Mouse (Mus musculus): ENCODE results near the gene Rps15a. TPM values are rescaled to one million over a fixed set of nuclear protein-coding genes. Genes with fewer than 3 reads are reported as not detected.

The Rps15a gene
- total and polyA plus RNA-seq, 3 experiments, result 774 to 3,118 (median 2,996) TPM

DNA sequence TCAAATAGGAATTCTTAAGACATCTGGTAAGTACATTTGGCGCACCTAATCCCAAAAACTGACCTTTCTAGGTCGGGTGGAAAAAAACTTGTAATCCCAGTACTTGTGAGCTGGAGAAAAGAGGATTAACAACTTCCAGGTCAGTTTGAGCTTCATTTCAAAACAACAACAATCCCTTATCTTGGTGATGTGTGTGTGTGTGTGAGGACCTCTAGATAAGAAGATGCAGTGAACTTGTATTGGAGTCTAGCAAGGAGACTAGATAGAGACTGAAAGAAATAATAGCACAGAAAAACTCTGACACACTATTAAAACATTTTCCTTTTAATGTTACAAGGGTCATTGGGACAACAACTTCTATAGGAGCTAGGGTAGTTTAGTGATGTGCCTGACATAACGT lies 27.6 kb upstream of the Rps15a start:
- no peak for TF ChIP-seq E2F4 (IDR thresholded peaks at IDR 0.05; ENCODE audit: insufficient replicate concordance, low read depth, low read length)
- TF ChIP-seq ZMIZ1 (IDR thresholded peaks at IDR 0.05; ENCODE audit: low read depth, low read length), result no peak
- TF ChIP-seq MAFK (IDR thresholded peaks at IDR 0.05; ENCODE audit: insufficient replicate concordance, low read length), result no peak
- TF ChIP-seq MAZ (IDR thresholded peaks at IDR 0.05; ENCODE audit: low read depth, low read length), result no peak
- no peak for TF ChIP-seq NELFE (IDR thresholded peaks at IDR 0.05; ENCODE audit: low read depth, low read length)
- TF ChIP-seq MXI1 (IDR thresholded peaks at IDR 0.05; ENCODE audit: low read depth, low read length), result no peak
- no peak for TF ChIP-seq MAX (IDR thresholded peaks at IDR 0.05; ENCODE audit: low read length)
- TF ChIP-seq USF2 (conservative IDR thresholded peaks at IDR 0.05; ENCODE audit: low read depth, low read length), result no peak
- no peak for TF ChIP-seq KAT2A (IDR thresholded peaks at IDR 0.05; ENCODE audit: insufficient replicate concordance, low read length)
- TF ChIP-seq CHD2 (IDR thresholded peaks at IDR 0.05; ENCODE audit: low read length), result no peak
- TF ChIP-seq EP300 (IDR thresholded peaks at IDR 0.05; ENCODE audit: low read length), result no peak
- no peak for TF ChIP-seq RCOR1 (conservative IDR thresholded peaks at IDR 0.05; ENCODE audit: low read depth, low read length)
- no peak for DNase-seq (ENCODE audit: extremely low read depth)
- H3K4me3 ChIP-seq (replicated peaks in 1 of 3; ENCODE audit: low read depth in 2 of 3, low read length in 2 of 3, poor library complexity in 1 of 3), result no peak overlapping the region

DNA sequence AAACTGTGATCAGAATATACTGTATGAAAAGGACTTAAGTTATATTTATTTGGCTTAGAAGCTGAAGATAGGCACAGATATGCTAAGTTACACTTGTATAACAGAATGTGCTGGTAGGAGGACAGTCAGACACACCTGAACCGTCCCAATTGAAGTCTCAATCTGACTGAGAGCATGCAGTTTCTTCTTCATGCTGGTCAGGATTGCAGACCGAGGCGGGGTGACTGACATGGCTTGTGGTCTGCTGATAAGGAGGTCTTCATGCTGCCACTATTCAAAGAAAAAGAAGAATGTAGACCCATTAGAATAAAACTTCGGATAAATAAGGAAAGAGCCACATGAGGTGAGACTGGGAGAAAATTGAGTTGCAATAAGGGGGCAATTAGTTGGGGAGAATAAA lies 27.1 kb upstream of the Rps15a start:
- H3K4me1 ChIP-seq (ENCODE audit: control insufficient read depth in 1 of 2, insufficient read depth in 2 of 2), result peaks cover 0 to 11% of the 10 kb centered on the region in 2 experiments; a peak in 2 of 4 replicates
- TF ChIP-seq USF1 (IDR thresholded peaks at IDR 0.05; ENCODE audit: low read depth, low read length) (no peak), RAD21 (IDR thresholded peaks at IDR 0.05; ENCODE audit: low read depth, low read length) (no peak), MAZ (IDR thresholded peaks at IDR 0.05; ENCODE audit: low read depth, low read length) (no peak), TCF12 (IDR thresholded peaks at IDR 0.05; ENCODE audit: low read depth, low read length) (no peak), CTCF (conservative IDR thresholded peaks at IDR 0.05 in 1 of 2, IDR thresholded peaks at IDR 0.05 in 1 of 2; ENCODE audit: low read depth in 2 of 2, low read length in 2 of 2) (no peak), IRF4 (IDR thresholded peaks at IDR 0.05; ENCODE audit: low read depth, low read length) (no peak), E2F4 (IDR thresholded peaks at IDR 0.05; ENCODE audit: insufficient replicate concordance, low read depth, low read length) (no peak), NELFE (IDR thresholded peaks at IDR 0.05; ENCODE audit: low read depth, low read length) (no peak), MAX (IDR thresholded peaks at IDR 0.05; ENCODE audit: low read length) (no peak), MEF2A (IDR thresholded peaks at IDR 0.05; ENCODE audit: borderline replicate concordance, low read depth, low read length) (no peak), ELF1 (IDR thresholded peaks at IDR 0.05; ENCODE audit: low read depth, low read length) (no peak), ETS1 (conservative IDR thresholded peaks at IDR 0.05; ENCODE audit: low read depth, low read length) (no peak), JUND (conservative IDR thresholded peaks at IDR 0.05; ENCODE audit: low read depth, low read length) (no peak), MAFK (IDR thresholded peaks at IDR 0.05; ENCODE audit: insufficient replicate concordance, low read length) (no peak), MXI1 (IDR thresholded peaks at IDR 0.05; ENCODE audit: low read depth, low read length) (no peak), CHD1 (IDR thresholded peaks at IDR 0.05; ENCODE audit: low read depth, low read length) (no peak), ZMIZ1 (IDR thresholded peaks at IDR 0.05; ENCODE audit: low read depth, low read length) (no peak), MYC (IDR thresholded peaks at IDR 0.05; ENCODE audit: low read depth, low read length) (no peak), EP300 (IDR thresholded peaks at IDR 0.05; ENCODE audit: low read length) (no peak)
- H3K9me3 ChIP-seq (replicated peaks; ENCODE audit: low read length), result no peaks in the 10 kb centered on the region
- no peak overlapping the region for H3K27ac ChIP-seq (ENCODE audit: insufficient read depth, low read depth)
- H3K4me2 ChIP-seq (ENCODE audit: insufficient read depth, low read depth, poor library complexity, severe bottlenecking), result no peak overlapping the region
- no peak overlapping the region for H3K9ac ChIP-seq (ENCODE audit: insufficient read depth, low read depth)
- H3K4me3 ChIP-seq (replicated peaks in 1 of 3; ENCODE audit: low read depth in 2 of 3, low read length in 2 of 3, poor library complexity in 1 of 3), result no peak overlapping the region
- H3K27me3 ChIP-seq (replicated peaks), result no peaks in the 10 kb centered on the region
- H3K79me2 ChIP-seq (replicated peaks; ENCODE audit: control insufficient read depth, extremely low read depth, insufficient read depth, poor library complexity, severe bottlenecking), result no peaks in the 10 kb centered on the region; the same call in 1 of the 2 replicates
- dilution Hi-C loops (cut with MboI; ENCODE audit: extremely low pct_ligation_motif_present, extremely low pct_unique_long_range_greater_than_20kb, low sequenced_read_pairs) (no loop called here), in situ Hi-C loops (cut with MboI; ENCODE audit: low pct_ligation_motif_present, low pct_unique_long_range_greater_than_20kb, low sequenced_read_pairs) (no loop called here)
- no peak for DNase-seq (ENCODE audit: extremely low read depth)
- peaks cover 46 to 88% of the 10 kb centered on the region in 2 experiments for H3K36me3 ChIP-seq (replicated peaks in 1 of 2; ENCODE audit: control insufficient read depth in 1 of 2, insufficient read depth in 1 of 2, low read length in 1 of 2)

More for the DNA sequence above, 27.6 kb upstream of the Rps15a start:
- dilution Hi-C loops (cut with MboI; ENCODE audit: extremely low pct_ligation_motif_present, extremely low pct_unique_long_range_greater_than_20kb, low sequenced_read_pairs), result no loop called here
- H3K4me2 ChIP-seq (ENCODE audit: insufficient read depth, low read depth, poor library complexity, severe bottlenecking), result no peak overlapping the region
- no peak overlapping the region for H3K9ac ChIP-seq (ENCODE audit: insufficient read depth, low read depth)
- no peaks in the 10 kb centered on the region for H3K27me3 ChIP-seq (replicated peaks)
- H3K4me1 ChIP-seq (ENCODE audit: control insufficient read depth in 1 of 2, insufficient read depth in 2 of 2), result peaks cover 0 to 11% of the 10 kb centered on the region in 2 experiments; a peak in 2 of 4 replicates
- H3K36me3 ChIP-seq (replicated peaks in 1 of 2; ENCODE audit: control insufficient read depth in 1 of 2, insufficient read depth in 1 of 2, low read length in 1 of 2), result peaks cover 50 to 91% of the 10 kb centered on the region in 2 experiments
- no peak overlapping the region for H3K27ac ChIP-seq (ENCODE audit: insufficient read depth, low read depth)
- no peaks in the 10 kb centered on the region for H3K9me3 ChIP-seq (replicated peaks; ENCODE audit: low read length)
- in situ Hi-C loops (cut with MboI; ENCODE audit: low pct_ligation_motif_present, low pct_unique_long_range_greater_than_20kb, low sequenced_read_pairs), result no loop called here
- H3K79me2 ChIP-seq (replicated peaks; ENCODE audit: control insufficient read depth, extremely low read depth, insufficient read depth, poor library complexity, severe bottlenecking), result no peaks in the 10 kb centered on the region; the same call in 1 of the 2 replicates
